Mouse (Mus musculus): ENCODE results near the gene BC005537.
"Not testable (repeated sequence)": the region's sequence is repeated elsewhere in the genome, so short reads cannot be mapped to it uniquely, and the experiment has no call there.

Gene BC005537

GRCm38 (mm10) chr13:24799925-24800673 lies 1.4 kb upstream of the BC005537 start:
- peak; percentile 20 to 40 for DNase-seq

- peak; percentile 95 to 97 for DNase-seq
These were observed 666 bp upstream of the BC005537 start for GRCm38 (mm10) chr13:24800674-24801307.

DNA sequence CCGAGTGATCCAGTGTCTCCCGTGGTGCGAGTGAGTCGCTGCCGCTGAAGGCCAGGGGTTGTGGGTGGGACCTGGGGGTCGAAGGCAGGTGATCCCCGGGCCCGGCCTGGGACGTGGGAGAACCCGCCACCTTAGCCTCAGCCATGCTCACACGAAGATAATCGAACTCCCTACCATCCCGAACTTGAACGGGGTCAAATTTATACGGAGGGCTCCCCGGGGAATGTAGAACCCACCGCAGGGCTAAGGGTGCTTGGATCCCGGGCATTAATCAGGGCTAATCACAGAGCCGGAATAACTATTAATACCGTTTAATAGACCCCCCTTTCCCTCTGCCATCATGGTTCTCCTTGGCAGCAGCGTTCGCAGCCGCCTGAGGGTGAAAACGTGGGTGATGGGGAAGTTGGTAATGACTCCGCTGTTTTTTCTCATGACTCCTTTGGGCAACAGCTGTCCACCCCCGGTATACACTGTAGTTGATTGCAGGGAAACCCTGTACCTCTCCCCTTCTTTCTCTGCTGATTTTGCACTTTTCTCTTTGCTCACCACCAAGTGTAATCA lies 754 bp downstream of the BC005537 start:
- DNase-seq = peak; percentile 28 to 30

DNA sequence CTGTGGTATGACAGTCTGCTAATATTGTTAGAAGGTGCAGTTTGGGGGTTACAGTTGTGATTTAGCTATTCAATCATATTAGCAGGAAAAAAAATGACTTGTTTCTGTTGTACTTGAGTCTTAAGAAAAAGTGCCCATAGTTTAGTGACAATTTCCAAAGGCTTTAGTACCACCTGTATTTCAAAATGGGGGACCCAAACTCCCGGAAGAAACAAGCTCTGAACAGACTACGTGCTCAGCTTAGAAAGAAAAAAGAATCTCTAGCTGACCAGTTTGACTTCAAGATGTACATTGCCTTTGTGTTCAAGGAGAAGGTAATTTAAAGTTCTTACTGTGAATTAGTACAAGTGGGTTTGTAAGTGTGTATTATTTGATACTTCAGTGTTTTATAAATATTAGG lies 1.7 kb downstream of the BC005537 start:
- DNase-seq = no peak

DNA sequence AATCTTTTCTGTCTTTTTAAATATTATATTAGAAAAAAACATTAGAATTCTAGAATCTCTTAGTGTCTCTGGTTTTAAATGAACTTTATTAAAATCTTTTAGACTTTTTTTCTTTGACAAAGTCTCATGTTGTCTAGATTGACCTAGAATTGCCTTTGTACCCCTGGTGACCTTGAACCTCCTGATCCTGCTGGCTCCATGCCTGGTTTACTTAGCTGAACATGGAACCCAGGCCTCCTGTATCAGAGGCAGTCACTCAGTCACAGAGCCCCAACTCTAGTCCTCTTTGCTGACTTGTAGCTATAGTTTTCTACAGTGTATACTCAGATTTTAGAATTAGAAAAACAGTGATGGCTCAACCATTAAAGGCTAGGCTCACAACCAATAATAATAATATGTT lies 4.6 kb downstream of the BC005537 start:
- no peak for DNase-seq

GRCm38 (mm10) chr13:24812521-24812920 lies 11.1 kb downstream of the BC005537 start:
- DNase-seq = no peak

DNA sequence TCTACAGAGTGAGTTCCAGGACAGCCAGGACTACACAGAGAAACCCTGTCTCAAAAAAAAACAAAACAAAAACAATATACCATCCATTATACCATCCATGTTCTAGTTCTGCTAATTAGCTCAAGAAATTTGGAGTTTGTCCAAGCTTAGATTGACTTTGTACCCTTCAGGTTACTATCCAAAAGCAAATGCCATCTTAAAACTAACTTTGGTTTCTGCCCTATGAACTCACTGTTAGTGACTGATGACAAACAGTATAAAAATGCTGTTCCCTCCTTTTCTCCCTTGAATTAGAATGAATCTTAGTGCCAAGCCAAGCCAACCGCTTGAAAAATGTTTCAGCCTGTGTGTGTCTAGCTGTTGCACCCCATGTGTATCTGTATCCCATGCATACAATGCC lies 13.2 kb downstream of the BC005537 start:
- DNase-seq = no peak

GRCm38 (mm10) chr13:24816125-24817092 lies 15.0 kb downstream of the BC005537 start:
- no peak for DNase-seq

- no peak for DNase-seq
These were observed 18.5 kb downstream of the BC005537 start for GRCm38 (mm10) chr13:24819931-24820330.

- DNase-seq = no peak
These were observed 21.3 kb downstream of the BC005537 start for GRCm38 (mm10) chr13:24822663-24823343.

- no peak for DNase-seq
These were observed 23.2 kb downstream of the BC005537 start for GRCm38 (mm10) chr13:24824647-24825046.

DNA sequence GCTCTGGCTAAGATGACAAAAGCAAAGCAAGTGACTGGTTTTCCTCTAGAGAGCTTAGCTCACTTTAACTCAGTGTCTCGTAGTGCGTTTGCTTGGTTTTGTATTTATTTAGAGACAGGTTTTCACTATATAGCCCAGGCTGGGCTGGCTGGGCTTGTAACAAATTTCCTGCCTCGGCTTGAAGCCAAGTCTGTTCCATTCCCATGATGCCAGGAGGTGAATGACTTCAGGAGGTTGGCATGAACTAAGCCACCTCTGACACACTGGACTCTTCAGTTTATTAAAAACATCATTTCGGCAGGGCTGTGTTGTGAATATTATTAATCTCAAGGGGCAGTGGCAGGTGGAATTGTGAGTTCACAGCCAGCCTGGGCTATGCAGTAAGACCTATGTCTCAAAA lies 24.1 kb downstream of the BC005537 start:
- DNase-seq = no peak

GRCm38 (mm10) chr13:24826116-24826515 lies 24.7 kb downstream of the BC005537 start:
- no peak for DNase-seq

DNA sequence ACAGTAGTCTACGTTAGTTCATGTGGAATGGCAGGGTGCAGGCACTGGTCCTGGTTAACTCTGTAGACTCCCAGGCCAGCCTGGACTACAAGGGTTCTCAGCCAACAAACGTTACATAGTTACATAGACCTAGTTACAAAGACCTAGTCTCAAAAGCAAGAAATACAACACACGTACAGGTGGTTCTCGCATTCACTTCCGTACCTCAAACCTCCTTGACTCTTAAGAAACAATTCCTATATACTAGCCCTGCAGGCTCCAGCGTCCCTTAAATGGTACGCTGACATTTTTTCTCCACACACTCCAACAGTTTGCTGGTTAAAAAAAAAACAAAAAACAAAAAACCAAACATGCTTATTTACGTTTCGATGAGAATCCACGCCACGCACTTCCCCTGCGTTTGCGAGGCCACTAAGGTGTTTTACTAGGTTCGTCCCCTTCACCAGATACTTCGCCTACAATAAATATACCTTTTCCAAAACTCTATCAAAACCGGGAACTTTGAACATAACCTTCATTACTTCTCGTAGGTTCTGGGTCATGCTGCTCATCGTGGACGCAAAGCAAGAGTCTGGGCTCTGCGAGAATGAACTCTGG lies 29.4 kb downstream of the BC005537 start:
- no peak for DNase-seq

GRCm38 (mm10) chr13:24831353-24832130 lies 30.1 kb downstream of the BC005537 start, which contains the start of the genes Acot13 and Tdp2:
Gene Acot13 (minus strand): TSS chr13:24831540.
Gene Tdp2 (plus strand): TSS chr13:24831679.
- DNase-seq = peak; percentile 89

DNA sequence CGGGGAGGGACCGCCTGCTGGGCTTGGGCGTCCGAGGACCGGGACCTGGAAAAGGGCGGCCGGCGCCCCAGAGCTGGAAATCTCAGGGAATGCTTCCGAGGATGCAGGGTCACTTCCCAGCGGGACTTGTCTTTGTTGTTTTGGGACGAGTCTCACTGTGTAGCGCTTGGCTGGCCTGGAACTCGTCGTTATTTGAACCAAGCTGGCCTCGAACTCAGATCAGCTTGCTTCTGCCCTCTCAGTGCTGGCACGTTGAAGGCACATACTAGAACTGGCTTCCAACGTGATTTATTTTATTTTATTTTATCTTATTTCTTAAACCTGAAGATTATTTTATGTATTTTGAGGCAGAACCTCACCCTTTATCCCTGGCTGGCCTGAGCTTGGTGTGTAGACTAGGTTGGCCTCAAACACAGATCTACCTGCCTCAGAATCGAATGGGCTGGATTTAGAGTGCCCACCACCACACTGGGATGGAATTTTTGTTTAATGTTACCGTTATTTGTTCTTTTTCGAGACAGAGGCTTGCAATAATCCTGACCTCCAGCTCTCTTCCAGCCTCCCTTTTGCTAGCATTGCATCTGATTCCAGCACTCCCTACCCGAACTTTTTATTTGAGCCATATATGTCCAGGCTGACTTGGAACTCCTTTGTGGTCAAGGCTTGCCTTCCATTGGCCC lies 30.8 kb downstream of the BC005537 start:
- no peak for DNase-seq

DNA sequence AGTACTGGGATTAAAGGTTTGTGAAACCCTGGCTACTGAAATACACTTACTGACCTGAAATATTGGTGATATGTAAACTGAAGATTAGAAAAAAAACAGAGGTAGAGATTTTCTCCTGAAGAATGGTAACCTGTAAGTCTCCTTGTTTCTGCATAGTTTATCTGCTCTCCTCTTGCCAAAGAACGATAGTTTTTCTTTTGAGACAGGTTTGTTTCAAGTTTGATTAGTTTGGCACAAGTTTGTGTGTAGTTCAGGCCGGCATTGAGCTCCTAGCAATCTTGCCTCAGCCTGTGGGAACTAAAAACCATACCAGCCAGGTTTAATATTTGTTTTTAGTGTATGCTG lies 31.3 kb downstream of the BC005537 start:
- DNase-seq = no peak

DNA sequence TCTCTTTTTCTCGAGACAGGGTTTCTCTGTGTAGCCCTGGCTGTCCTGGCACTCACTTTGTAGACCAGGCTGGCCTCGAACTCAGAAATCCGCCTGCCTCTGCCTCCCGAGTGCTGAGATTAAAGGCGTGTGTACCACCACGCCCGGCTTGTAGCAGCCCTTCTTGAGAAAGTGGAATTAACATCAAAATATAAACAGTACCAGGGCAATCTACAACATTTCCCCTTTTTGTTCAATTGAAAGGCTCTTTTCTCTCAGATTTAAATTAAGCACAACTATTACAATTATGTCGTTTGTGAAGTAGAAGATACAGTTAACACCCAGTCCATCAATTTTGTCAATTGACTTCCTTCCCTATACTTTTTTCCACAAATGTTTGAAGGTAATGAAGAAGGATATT lies 36.3 kb downstream of the BC005537 start:
- DNase-seq = not testable (repeated sequence)

- no peak for DNase-seq
These were observed 38.4 kb downstream of the BC005537 start for GRCm38 (mm10) chr13:24839831-24840230.

DNA sequence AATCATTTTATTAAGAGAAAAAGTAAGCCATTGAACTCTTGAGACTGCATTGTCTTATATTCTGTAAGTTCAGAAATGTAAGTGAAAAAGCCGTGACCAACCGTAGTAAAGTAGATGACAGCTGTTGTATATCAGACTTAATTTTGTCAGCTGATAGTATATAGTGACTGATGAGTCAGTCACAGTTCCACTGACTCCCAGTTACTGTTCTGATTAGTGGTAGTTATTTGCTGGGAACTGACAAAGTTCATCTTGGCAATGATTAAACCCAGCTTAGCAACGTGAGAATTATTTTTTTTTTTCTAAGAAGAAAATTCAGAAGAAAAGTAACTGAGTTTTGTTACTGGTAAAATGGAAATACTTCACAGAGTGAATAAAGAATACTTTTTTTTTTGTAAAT lies 40.2 kb downstream of the BC005537 start:
- DNase-seq = no peak

All from spleen, adult 18-20 months (tissue).